Mouse (Mus musculus): Measurements from ENCODE around the gene Iqsec2.

GRCm38 (mm10) chrX:152146691-152147090, 2.6 kb downstream of the Iqsec2 start:
- TF ChIP-seq CTCF (IDR thresholded peaks at IDR 0.05; ENCODE audit: low read depth): no peak
- no peak for TF ChIP-seq EP300 (IDR thresholded peaks at IDR 0.05; ENCODE audit: low read depth)

Measured in liver, postnatal 0 days (tissue).